Mouse (Mus musculus) heart, embryonic 16.5 days (tissue): ENCODE results near the gene Calb2. TPM values are rescaled to one million over a fixed set of nuclear protein-coding genes. Genes with fewer than 3 reads are reported as not detected.

Source experiments
- polyA plus RNA-seq: library from polyadenylated mRNA; unstranded; fragments of >200 nt; fragmentation: Nextera tagmentation; extraction: Ambion mirVana; gene quantifications from 2 replicates; pipeline ENCODE4 v1.2.1, GENCODE M21; 2015

The Calb2 gene
- polyA plus RNA-seq, 1 experiment from 2014 or later, result 0.47 TPM

Other genes with a start within 250 kb of the Calb2 start
- 0.51 and 1.3 TPM in 2 replicates for gene Marveld3, start 206.0 kb downstream of the Calb2 start, polyA plus RNA-seq
- gene Tat, start 177.8 kb downstream of the Calb2 start, polyA plus RNA-seq, result 0.09 and 0.12 TPM in 2 replicates
- gene Chst4, start 128.5 kb downstream of the Calb2 start, polyA plus RNA-seq, result 1.6 and 2.1 TPM in 2 replicates
- gene Zfp612, start 88.5 kb downstream of the Calb2 start, polyA plus RNA-seq, result 5.9 and 6.1 TPM in 2 replicates
- gene Gm21964, start 67.0 kb downstream of the Calb2 start, polyA plus RNA-seq, result not detected in 2 replicates
- not detected in 2 replicates for gene Gm17720, start 65.5 kb downstream of the Calb2 start, polyA plus RNA-seq
- gene Cmtr2, start 47.5 kb upstream of the Calb2 start, polyA plus RNA-seq, result 5.7 and 6.4 TPM in 2 replicates
- gene Hydin, start 98.8 kb upstream of the Calb2 start, polyA plus RNA-seq, result 0.11 and 0.17 TPM in 2 replicates